Mouse (Mus musculus) midbrain, embryonic 12.5 days (tissue): ENCODE results near the gene Sart3. TPM values are rescaled to one million over a fixed set of nuclear protein-coding genes. Genes with fewer than 3 reads are reported as not detected.
A peak's percentile ranks its signal among the peaks of the same experiment; 100 is the strongest.

Source experiments
- ATAC-seq: fragments of 200-750 bp; cut with Nextera tagmentation; 2 replicates; pipeline ENCODE4 v1.8.0; 2017; ENCODE audit warnings: low read depth, moderate TSS enrichment, moderate library complexity; ENCODE audit not compliant: low FRiP score
- H3K27ac ChIP-seq: fragments of 300-500 bp; sonication (generic); replicated peaks from 2 replicates; pipeline ENCODE4 v1.5.1; 2016; ENCODE audit warnings: mild to moderate bottlenecking
- H3K27me3 ChIP-seq: fragments of 300-500 bp; sonication (generic); 2 replicates; pipeline ENCODE4 v1.6.1; 2016; ENCODE audit warnings: mild to moderate bottlenecking
- H3K36me3 ChIP-seq: fragments of 300-500 bp; sonication (generic); 2 replicates; pipeline ENCODE4 v1.6.1; 2016
- H3K4me1 ChIP-seq: fragments of 300-500 bp; sonication (generic); 2 replicates; pipeline ENCODE4 v1.6.1; 2016
- H3K4me2 ChIP-seq: fragments of 300-500 bp; sonication (generic); replicated peaks from 2 replicates; pipeline ENCODE4 v1.6.1; 2016; ENCODE audit warnings: mild to moderate bottlenecking, moderate library complexity
- H3K4me3 ChIP-seq: fragments of 300-500 bp; sonication (generic); 2 replicates; pipeline ENCODE4 v1.5.1; 2016; ENCODE audit warnings: mild to moderate bottlenecking
- H3K9ac ChIP-seq: fragments of 300-500 bp; sonication (generic); replicated peaks from 2 replicates; pipeline ENCODE4 v1.6.1; 2016; ENCODE audit warnings: mild to moderate bottlenecking, moderate library complexity
- H3K9me3 ChIP-seq: fragments of 300-500 bp; sonication (generic); 2 replicates; pipeline ENCODE4 v1.6.1; 2016; ENCODE audit warnings: mild to moderate bottlenecking
- WGBS: fragments of 180-500 bp; shearing (Covaris S2); methylation state at CpG from one replicate; pipeline ENCODE4 v1.1.7; 2016; 5-methylcytosine and 5-hydroxymethylcytosine counted together
- polyA plus RNA-seq: library from polyadenylated mRNA; unstranded; fragments of >200 nt; fragmentation: Nextera tagmentation; extraction: Ambion mirVana; gene quantifications from 2 replicates; pipeline ENCODE4 v1.2.1, GENCODE M21; 2016

The Sart3 gene
- polyA plus RNA-seq, 1 experiment from 2014 or later = 81.6 TPM

- H3K4me3 ChIP-seq = no peak overlapping the region
- H3K27me3 ChIP-seq = no peaks in the 10 kb centered on the region
- H3K9ac ChIP-seq = no peak overlapping the region
- peaks cover 11% of the 10 kb centered on the region for H3K4me1 ChIP-seq
- ATAC-seq = no peak
- H3K9me3 ChIP-seq = no peaks in the 10 kb centered on the region
- H3K36me3 ChIP-seq = peaks cover 43% of the 10 kb centered on the region
- 83% methylated on average over 8 of the region's 8 CpGs for WGBS
- no peak overlapping the region for H3K27ac ChIP-seq
- H3K4me2 ChIP-seq = no peak overlapping the region
Observed at GRCm38 (mm10) chr5:113776896-113777226, 4.6 kb upstream of the Sart3 start.

GRCm38 (mm10) chr5:113776128-113776895 lies 4.0 kb upstream of the Sart3 start:
- H3K27ac ChIP-seq = no peak overlapping the region
- no peaks in the 10 kb centered on the region for H3K27me3 ChIP-seq
- WGBS = 95% methylated on average over 15 of the region's 15 CpGs
- no peak overlapping the region for H3K4me3 ChIP-seq
- peaks cover 43% of the 10 kb centered on the region for H3K36me3 ChIP-seq
- H3K4me2 ChIP-seq = no peak overlapping the region
- no peaks in the 10 kb centered on the region for H3K9me3 ChIP-seq
- H3K9ac ChIP-seq = no peak overlapping the region
- H3K4me1 ChIP-seq = peaks cover 11% of the 10 kb centered on the region
- no peak for ATAC-seq

GRCm38 (mm10) chr5:113775585-113775984 lies 3.3 kb upstream of the Sart3 start:
- Histone ChIP-seq H3K9ac (no peak overlapping the region), H3K27me3 (no peaks in the 10 kb centered on the region), H3K27ac (no peak overlapping the region), H3K36me3 (peaks cover 43% of the 10 kb centered on the region), H3K4me1 (peaks cover 14% of the 10 kb centered on the region), H3K9me3 (no peaks in the 10 kb centered on the region), H3K4me3 (no peak overlapping the region), H3K4me2 (no peak overlapping the region)
- 93% methylated on average over 10 of the region's 10 CpGs for WGBS
- no peak for ATAC-seq

- Histone ChIP-seq H3K4me2 (peak overlapping the region; percentile 96), H3K27me3 (no peaks in the 10 kb centered on the region), H3K27ac (no peak overlapping the region), H3K9me3 (no peaks in the 10 kb centered on the region), H3K9ac (peak overlapping the region; percentile 76), H3K4me3 (peak overlapping the region; percentile 100), H3K36me3 (peaks cover 45% of the 10 kb centered on the region), H3K4me1 (peaks cover 26% of the 10 kb centered on the region)
- 1% methylated on average over 7 of the region's 7 CpGs for WGBS
- no peak for ATAC-seq
Observed at GRCm38 (mm10) chr5:113773664-113774063, 1.4 kb upstream of the Sart3 start.

GRCm38 (mm10) chr5:113772905-113773519 lies 702 bp upstream of the Sart3 start:
- H3K36me3 ChIP-seq = peaks cover 47% of the 10 kb centered on the region
- no peaks in the 10 kb centered on the region for H3K9me3 ChIP-seq
- 2% methylated on average over 33 of the region's 38 CpGs for WGBS
- H3K9ac ChIP-seq = peak overlapping the region; percentile 76
- H3K27me3 ChIP-seq = no peaks in the 10 kb centered on the region
- ATAC-seq = peak; percentile 67
- peak overlapping the region; percentile 100 for H3K4me3 ChIP-seq
- peak overlapping the region; percentile 96 for H3K4me2 ChIP-seq
- H3K27ac ChIP-seq = peak overlapping the region; percentile 99
- H3K4me1 ChIP-seq = peaks cover 31% of the 10 kb centered on the region

GRCm38 (mm10) chr5:113771213-113772162 lies 822 bp downstream of the Sart3 start:
- ATAC-seq = peak; percentile 75
- Histone ChIP-seq H3K4me1 (peaks cover 31% of the 10 kb centered on the region), H3K9ac (peak overlapping the region; percentile 92), H3K27ac (peak overlapping the region; percentile 99), H3K9me3 (no peaks in the 10 kb centered on the region), H3K4me2 (peak overlapping the region; percentile 96), H3K27me3 (no peaks in the 10 kb centered on the region), H3K36me3 (peaks cover 47% of the 10 kb centered on the region), H3K4me3 (peak overlapping the region; percentile 100)
- WGBS = under 1% methylated on average over 80 of the region's 97 CpGs

- ATAC-seq = no peak
- H3K36me3 ChIP-seq = peaks cover 41% of the 10 kb centered on the region
- H3K9ac ChIP-seq = no peak overlapping the region
- no peak overlapping the region for H3K4me3 ChIP-seq
- WGBS = 97% methylated on average over 8 of the region's 8 CpGs
- H3K9me3 ChIP-seq = no peaks in the 10 kb centered on the region
- H3K27me3 ChIP-seq = no peaks in the 10 kb centered on the region
- no peak overlapping the region for H3K4me2 ChIP-seq
- no peak overlapping the region for H3K27ac ChIP-seq
- peaks cover 28% of the 10 kb centered on the region for H3K4me1 ChIP-seq
Observed at GRCm38 (mm10) chr5:113768806-113769205, 3.5 kb downstream of the Sart3 start.

GRCm38 (mm10) chr5:113765641-113766526 lies 6.4 kb downstream of the Sart3 start:
- Histone ChIP-seq H3K27me3 (no peaks in the 10 kb centered on the region), H3K9me3 (no peaks in the 10 kb centered on the region), H3K36me3 (peaks cover 70% of the 10 kb centered on the region), H3K9ac (no peak overlapping the region), H3K4me2 (no peak overlapping the region), H3K4me3 (no peak overlapping the region), H3K4me1 (peaks cover 19% of the 10 kb centered on the region), H3K27ac (no peak overlapping the region)
- ATAC-seq = no peak
- WGBS = 94% methylated on average over 13 of the region's 13 CpGs

- Histone ChIP-seq H3K27me3 (no peaks in the 10 kb centered on the region), H3K9me3 (no peaks in the 10 kb centered on the region), H3K4me3 (no peak overlapping the region), H3K4me2 (no peak overlapping the region), H3K9ac (no peak overlapping the region), H3K36me3 (peaks cover 83% of the 10 kb centered on the region), H3K4me1 (peaks cover 5% of the 10 kb centered on the region), H3K27ac (no peak overlapping the region)
- no peak for ATAC-seq
- 93% methylated on average over 7 of the region's 7 CpGs for WGBS
Observed at GRCm38 (mm10) chr5:113764426-113764825, 7.9 kb downstream of the Sart3 start.

GRCm38 (mm10) chr5:113761585-113761984 lies 10.7 kb downstream of the Sart3 start:
- Histone ChIP-seq H3K27me3 (no peaks in the 10 kb centered on the region), H3K9ac (no peak overlapping the region), H3K27ac (no peak overlapping the region), H3K4me3 (no peak overlapping the region), H3K9me3 (no peaks in the 10 kb centered on the region), H3K36me3 (peaks cover 88% of the 10 kb centered on the region), H3K4me1 (no peaks in the 10 kb centered on the region), H3K4me2 (no peak overlapping the region)
- no peak for ATAC-seq
- whole genome bisulfite sequencing = 86% methylated on average over 2 of the region's 2 CpGs

- Histone ChIP-seq H3K27me3 (no peaks in the 10 kb centered on the region), H3K4me3 (no peak overlapping the region), H3K27ac (no peak overlapping the region), H3K9me3 (no peaks in the 10 kb centered on the region), H3K36me3 (peaks cover 98% of the 10 kb centered on the region), H3K9ac (no peak overlapping the region), H3K4me2 (no peak overlapping the region), H3K4me1 (no peaks in the 10 kb centered on the region)
- WGBS = 91% methylated on average over 15 of the region's 15 CpGs
- ATAC-seq = no peak
Observed at GRCm38 (mm10) chr5:113755347-113756030, 16.8 kb downstream of the Sart3 start.
